Mouse (Mus musculus) activated CD4-positive, CD25-positive, alpha-beta regulatory T cell (primary cell): Measurements from ENCODE around the gene Ppwd1. TPM values are rescaled to one million over a fixed set of nuclear protein-coding genes. Genes with fewer than 3 reads are reported as not detected.

Experiments
- polyA plus RNA-seq, 2 experiments: library from polyadenylated mRNA; unstranded; fragments of 100-300 nt; shearing (Covaris generic); gene quantifications; one replicate each; pipeline ENCODE4 v1.2.1; 2017

Ppwd1 gene
- 1 to 10 TPM; 7.3 to 7.9 TPM for polyA plus RNA-seq

GRCm38 (mm10) chr13:104228384-104229066 lies at the start of gene Ppwd1, which contains the start of gene Cenpk:
Gene Ppwd1 (minus strand): TSS chr13:104228843.
Gene Cenpk (plus strand): TSS chr13:104228611.

GRCm38 (mm10) chr13:104178650-104179121 lies 50.0 kb downstream of the Ppwd1 start, which contains the start of gene Trim23:
Gene Trim23 (plus strand): TSS chr13:104178797.

GRCm38 (mm10) chr13:104177796-104178649 lies 50.6 kb downstream of the Ppwd1 start, which contains the start of gene Trappc13:
Gene Trappc13 (minus strand): TSS chr13:104178469.

Other genes with a start within 250 kb of the Ppwd1 start
- 10 to 100 TPM in 1 of 2 experiments, 1 to 10 TPM in 1; 9.4 to 13.6 TPM for gene Nln, start 119.2 kb downstream of the Ppwd1 start, polyA plus RNA-seq
- gene Sgtb, start 119.1 kb downstream of the Ppwd1 start, polyA plus RNA-seq: under 1 TPM; 0.11 to 0.29 TPM
- 10 to 100 TPM; 45.3 to 49.1 TPM for gene Trappc13, start 50.4 kb downstream of the Ppwd1 start, polyA plus RNA-seq
- gene Trim23, start 50.0 kb downstream of the Ppwd1 start, polyA plus RNA-seq: 10 to 100 TPM; 15.9 to 18.3 TPM
- gene Cenpk, start 232 bp downstream of the Ppwd1 start, polyA plus RNA-seq: 1 to 10 TPM; 8.2 to 8.9 TPM
- gene Adamts6, start 59.0 kb upstream of the Ppwd1 start, polyA plus RNA-seq: 10 to 100 TPM; 10.7 to 14.7 TPM